Mouse (Mus musculus): ENCODE data around the gene Tox3.

DNA sequence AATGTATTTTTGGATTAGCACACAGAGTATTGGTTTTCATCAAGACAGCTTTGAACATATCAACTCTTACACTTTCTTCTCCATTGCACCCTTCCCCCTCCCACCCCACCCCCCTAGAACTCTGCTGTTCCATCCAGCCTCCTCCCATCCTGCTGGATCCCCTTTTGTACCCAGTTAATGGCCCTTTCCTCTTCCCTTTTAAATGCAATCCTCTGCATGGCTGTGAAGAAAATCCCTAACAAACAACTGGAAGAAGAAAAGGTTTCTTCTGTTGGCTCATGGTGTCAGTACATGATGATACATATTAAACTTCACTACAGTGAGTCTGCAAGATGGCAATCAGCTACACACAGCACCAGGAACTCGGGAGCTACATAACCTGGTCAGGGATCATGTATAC, 124.0 kb downstream of the Tox3 start:
- TF ChIP-seq CTCF (IDR thresholded peaks at IDR 0.05; ENCODE audit: low read depth) (no peak), EP300 (optimal IDR thresholded peaks at IDR 0.05) (no peak)
